Mouse (Mus musculus): Measurements from ENCODE around the gene Wfdc12. TPM values are rescaled to one million over a fixed set of nuclear protein-coding genes. Genes with fewer than 3 reads are reported as not detected.
A peak's percentile ranks its signal among the peaks of the same experiment; 100 is the strongest.

Gene Wfdc12
- polyA plus RNA-seq, 1 experiment from 2014 or later = 0.55 TPM

DNA sequence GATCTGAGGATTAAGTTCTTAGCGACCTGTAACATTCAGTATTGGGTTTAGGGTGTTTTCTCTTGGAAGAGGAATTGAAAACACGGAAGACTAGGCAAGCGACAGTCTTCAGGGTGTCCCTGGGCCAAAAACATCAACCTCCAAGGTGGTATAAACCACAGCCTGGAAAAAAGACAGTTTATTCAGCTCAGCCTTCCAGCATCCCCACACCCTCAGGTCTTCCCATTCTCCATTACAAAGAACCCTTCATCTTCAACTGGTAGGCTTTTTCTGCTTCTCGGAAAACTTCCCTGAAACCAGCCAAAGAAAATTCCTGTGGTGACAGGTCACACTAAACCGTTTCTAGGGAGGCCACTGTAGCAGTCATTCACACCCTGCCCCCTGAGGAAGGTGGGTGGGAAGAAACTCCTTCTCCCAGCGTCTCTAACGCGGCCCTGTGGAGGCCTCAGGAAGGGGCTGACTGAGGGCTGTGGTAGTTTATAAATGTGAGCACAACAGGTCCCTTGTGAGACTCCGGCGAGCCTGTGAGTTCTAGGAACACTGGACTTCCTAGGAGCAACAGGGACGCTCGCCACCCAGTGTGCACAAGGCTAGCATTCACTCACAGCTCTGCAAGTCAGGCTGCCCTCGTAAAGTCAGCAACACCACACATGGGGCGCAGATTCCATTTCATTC, 40.2 kb downstream of the Wfdc12 start:
- H3K36me3 ChIP-seq = peaks cover 39% of the 10 kb centered on the region
- H3K27me3 ChIP-seq = no peaks in the 10 kb centered on the region
- H3K4me3 ChIP-seq (replicated peaks) = no peak overlapping the region
- no peak overlapping the region for H3K9ac ChIP-seq
- no peak overlapping the region for H3K4me2 ChIP-seq
- H3K4me1 ChIP-seq = peaks cover 9% of the 10 kb centered on the region
- H3K27ac ChIP-seq = 0 out of 2 replicates have a peak overlapping the region, but pooled peaks have one; percentile 23
- WGBS = 31% methylated on average over 14 of the region's 14 CpGs
- no peak for ATAC-seq (replicated peaks; ENCODE audit: low FRiP score)
- H3K9me3 ChIP-seq (replicated peaks) = no peaks in the 10 kb centered on the region

DNA sequence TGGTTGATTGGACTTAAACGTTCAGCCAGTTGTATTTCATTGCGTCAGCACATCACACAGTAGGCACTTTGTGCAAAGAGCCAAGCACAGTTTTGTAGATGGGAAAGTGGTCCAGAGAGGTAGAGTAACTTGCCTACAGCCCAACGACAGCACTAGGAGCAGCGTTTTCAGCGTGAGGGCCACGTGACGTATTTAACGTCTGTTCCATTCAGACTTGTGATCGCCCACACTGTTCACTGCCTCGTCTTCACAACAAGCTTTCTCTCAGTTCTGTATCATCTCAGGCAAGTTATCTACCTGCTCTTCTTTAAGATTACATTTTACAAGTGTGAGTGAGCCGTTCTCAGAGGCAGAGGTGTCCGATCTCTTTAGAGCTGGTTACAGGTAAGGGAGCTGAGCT, 43.9 kb downstream of the Wfdc12 start:
- ATAC-seq (replicated peaks; ENCODE audit: low FRiP score) = no peak
- 92% methylated on average over 12 of the region's 12 CpGs for WGBS
- Histone ChIP-seq H3K4me2 (no peak overlapping the region), H3K9ac (no peak overlapping the region), H3K4me1 (peaks cover 16% of the 10 kb centered on the region), H3K36me3 (peaks cover 10% of the 10 kb centered on the region; the same call in 1 of the 2 replicates), H3K27me3 (no peaks in the 10 kb centered on the region), H3K9me3 (replicated peaks) (no peaks in the 10 kb centered on the region), H3K4me3 (replicated peaks) (no peak overlapping the region), H3K27ac (no peak overlapping the region)

DNA sequence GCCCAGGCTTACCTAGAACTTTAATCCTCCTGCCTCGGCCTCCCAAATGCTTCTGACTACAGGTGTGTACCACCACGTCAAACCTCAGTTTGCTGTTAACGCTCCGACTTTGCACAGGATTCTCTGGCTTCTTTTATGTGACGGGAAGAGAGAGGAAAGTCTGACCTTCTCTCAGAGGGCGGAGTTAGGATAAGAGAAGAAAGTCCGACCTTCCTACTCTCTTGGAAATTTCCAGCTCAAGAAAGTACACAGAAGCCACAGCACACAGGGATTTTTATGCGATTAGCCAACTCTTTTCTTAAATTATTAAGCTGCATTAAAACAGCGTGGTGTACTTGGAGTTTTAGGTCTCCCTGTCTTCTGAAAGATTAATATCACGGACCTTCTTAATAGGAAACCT, 45.9 kb downstream of the Wfdc12 start:
- H3K9ac ChIP-seq = no peak overlapping the region
- peak overlapping the region; percentile 52 for H3K27ac ChIP-seq
- H3K9me3 ChIP-seq (replicated peaks) = no peaks in the 10 kb centered on the region
- peaks cover 10% of the 10 kb centered on the region; the same call in 1 of the 2 replicates for H3K36me3 ChIP-seq
- no peaks in the 10 kb centered on the region for H3K27me3 ChIP-seq
- 62% methylated on average over 10 of the region's 10 CpGs for WGBS
- H3K4me2 ChIP-seq = no peak overlapping the region
- no peak for ATAC-seq (replicated peaks; ENCODE audit: low FRiP score)
- H3K4me1 ChIP-seq = 0 out of 2 replicates have a peak, but pooled peaks cover 7% of the 10 kb centered on the region
- no peak overlapping the region for H3K4me3 ChIP-seq (replicated peaks)

DNA sequence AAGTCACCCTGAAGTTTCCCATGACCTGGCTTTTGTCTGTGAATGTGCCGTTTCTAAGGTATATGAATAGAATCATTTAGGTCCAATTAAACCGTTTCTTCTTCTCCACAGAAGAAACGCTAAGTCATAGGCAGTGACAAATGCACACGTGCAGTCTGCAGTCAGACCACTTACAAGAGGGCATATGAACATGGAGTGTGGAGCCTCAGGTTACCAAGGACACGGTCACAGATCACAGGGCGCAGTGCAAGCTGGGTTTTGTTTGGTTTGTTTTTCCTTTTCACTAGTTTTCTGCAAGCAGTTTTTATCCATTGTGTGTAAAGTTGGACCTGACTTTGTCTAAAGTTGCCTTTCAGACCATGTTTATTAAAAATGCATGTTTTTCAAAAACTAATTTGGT, 46.4 kb downstream of the Wfdc12 start:
- H3K4me2 ChIP-seq = no peak overlapping the region
- no peaks in the 10 kb centered on the region for H3K9me3 ChIP-seq (replicated peaks)
- WGBS = 46% methylated on average over 6 of the region's 6 CpGs
- ATAC-seq (replicated peaks; ENCODE audit: low FRiP score) = peak; percentile 89
- no peak overlapping the region for H3K9ac ChIP-seq
- 0 out of 2 replicates have a peak, but pooled peaks cover 7% of the 10 kb centered on the region for H3K4me1 ChIP-seq
- H3K27ac ChIP-seq = peak overlapping the region; percentile 52
- no peaks in the 10 kb centered on the region for H3K27me3 ChIP-seq
- no peak overlapping the region for H3K4me3 ChIP-seq (replicated peaks)
- H3K36me3 ChIP-seq = peaks cover 10% of the 10 kb centered on the region; the same call in 1 of the 2 replicates

DNA sequence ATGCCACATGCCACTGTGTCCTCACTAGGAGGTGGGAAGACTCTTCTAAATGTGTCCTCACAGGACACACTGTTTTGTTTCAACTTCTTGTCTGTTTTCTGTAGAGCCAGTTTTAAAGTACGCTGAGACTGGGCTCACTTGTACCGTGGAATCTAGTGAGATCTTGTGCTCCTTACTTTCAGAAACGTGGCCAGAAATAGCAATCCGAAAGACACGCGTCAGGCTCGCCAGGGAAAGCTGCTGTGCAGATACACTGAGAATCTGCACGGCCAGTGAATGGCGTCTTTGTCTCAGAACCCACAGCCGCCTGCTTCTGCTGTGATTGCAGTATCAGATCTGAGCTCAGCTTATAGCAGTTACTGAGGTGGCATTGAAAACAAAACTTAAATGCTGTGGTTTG, 48.4 kb downstream of the Wfdc12 start:
- no peak for ATAC-seq (replicated peaks; ENCODE audit: low FRiP score)
- Histone ChIP-seq H3K9ac (no peak overlapping the region), H3K4me2 (no peak overlapping the region), H3K36me3 (peaks cover 10% of the 10 kb centered on the region; the same call in 1 of the 2 replicates), H3K27me3 (no peaks in the 10 kb centered on the region), H3K9me3 (replicated peaks) (no peaks in the 10 kb centered on the region), H3K4me3 (replicated peaks) (no peak overlapping the region), H3K27ac (no peak overlapping the region), H3K4me1 (peaks cover 20% of the 10 kb centered on the region)
- WGBS = 77% methylated on average over 10 of the region's 10 CpGs

Other genes starting within 250 kb of the Wfdc12 start
- gene Ywhab, start 195.6 kb downstream of the Wfdc12 start, polyA plus RNA-seq (2015; fragmentation: Nextera tagmentation; extraction: Ambion mirVana) = 304 and 307 TPM in 2 replicates
- gene Pabpc1l, start 165.2 kb downstream of the Wfdc12 start, polyA plus RNA-seq (2015; fragmentation: Nextera tagmentation; extraction: Ambion mirVana) = 2.4 and 4.1 TPM in 2 replicates
- 21.0 and 23.4 TPM in 2 replicates for gene Stk4, start 120.3 kb downstream of the Wfdc12 start, polyA plus RNA-seq (2015; fragmentation: Nextera tagmentation; extraction: Ambion mirVana)
- gene Tomm34, start 119.4 kb downstream of the Wfdc12 start, polyA plus RNA-seq (2015; fragmentation: Nextera tagmentation; extraction: Ambion mirVana) = 60.8 and 64.9 TPM in 2 replicates
- 0.23 and 0.28 TPM in 2 replicates for gene Kcns1, start 19.5 kb downstream of the Wfdc12 start, polyA plus RNA-seq (2015; fragmentation: Nextera tagmentation; extraction: Ambion mirVana)
- gene Wfdc5, start 7.9 kb downstream of the Wfdc12 start, polyA plus RNA-seq (2015; fragmentation: Nextera tagmentation; extraction: Ambion mirVana) = 0.13 TPM in 1 of 2 replicates, not detected in the other
- gene Wfdc15a, start 9.5 kb upstream of the Wfdc12 start, polyA plus RNA-seq (2015; fragmentation: Nextera tagmentation; extraction: Ambion mirVana) = not detected in 2 replicates
- gene Wfdc15b, start 31.1 kb upstream of the Wfdc12 start, polyA plus RNA-seq (2015; fragmentation: Nextera tagmentation; extraction: Ambion mirVana) = 70.1 and 91.1 TPM in 2 replicates
- gene Svs2, start 47.9 kb upstream of the Wfdc12 start, polyA plus RNA-seq (2015; fragmentation: Nextera tagmentation; extraction: Ambion mirVana) = not detected in 2 replicates
- gene Svs3b, start 66.0 kb upstream of the Wfdc12 start, polyA plus RNA-seq (2015; fragmentation: Nextera tagmentation; extraction: Ambion mirVana) = not detected in 2 replicates
- gene Svs4, start 87.9 kb upstream of the Wfdc12 start, polyA plus RNA-seq (2015; fragmentation: Nextera tagmentation; extraction: Ambion mirVana) = not detected in 2 replicates
- not detected in 2 replicates for gene Svs3a, start 98.7 kb upstream of the Wfdc12 start, polyA plus RNA-seq (2015; fragmentation: Nextera tagmentation; extraction: Ambion mirVana)
- gene Svs6, start 126.1 kb upstream of the Wfdc12 start, polyA plus RNA-seq (2015; fragmentation: Nextera tagmentation; extraction: Ambion mirVana) = not detected in 2 replicates
- not detected in 2 replicates for gene Svs5, start 142.1 kb upstream of the Wfdc12 start, polyA plus RNA-seq (2015; fragmentation: Nextera tagmentation; extraction: Ambion mirVana)
- gene Slpi, start 198.5 kb upstream of the Wfdc12 start, polyA plus RNA-seq (2015; fragmentation: Nextera tagmentation; extraction: Ambion mirVana) = 2.4 and 2.7 TPM in 2 replicates
- 0.05 and 0.08 TPM in 2 replicates for gene Rbpjl, start 212.5 kb upstream of the Wfdc12 start, polyA plus RNA-seq (2015; fragmentation: Nextera tagmentation; extraction: Ambion mirVana)
- 1.1 and 2.4 TPM in 2 replicates for gene Matn4, start 214.6 kb upstream of the Wfdc12 start, polyA plus RNA-seq (2015; fragmentation: Nextera tagmentation; extraction: Ambion mirVana)